Mouse (Mus musculus) ES-CJ7 (cell line): Measurements from ENCODE around the gene Acta1.

Source experiments
- DNase-seq: peaks from one replicate; pipeline ENCODE4 v3.0.0; 2011; ENCODE audit warnings: low read depth, low spot score

The Acta1 gene

DNA sequence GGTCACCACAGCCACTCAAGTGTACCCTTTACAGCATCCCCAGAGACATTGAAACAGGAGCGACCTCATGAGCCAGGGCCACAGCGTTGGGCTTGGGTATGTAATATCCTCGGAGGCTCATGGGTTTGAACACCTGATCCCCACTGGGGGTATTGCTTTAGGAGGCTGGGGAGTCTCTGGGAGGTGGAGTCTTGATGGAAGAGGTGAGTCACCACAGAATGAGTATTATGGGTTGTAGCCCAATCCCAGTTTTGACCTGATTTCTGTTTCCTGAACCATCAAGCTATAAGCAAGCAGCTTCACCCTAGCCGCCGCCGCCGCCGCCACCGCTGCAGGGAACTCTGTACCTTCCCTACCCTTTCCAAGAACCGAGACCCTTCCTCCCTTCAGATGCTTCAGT is 48.6 kb downstream of the Acta1 start:
- no peak for DNase-seq

DNA sequence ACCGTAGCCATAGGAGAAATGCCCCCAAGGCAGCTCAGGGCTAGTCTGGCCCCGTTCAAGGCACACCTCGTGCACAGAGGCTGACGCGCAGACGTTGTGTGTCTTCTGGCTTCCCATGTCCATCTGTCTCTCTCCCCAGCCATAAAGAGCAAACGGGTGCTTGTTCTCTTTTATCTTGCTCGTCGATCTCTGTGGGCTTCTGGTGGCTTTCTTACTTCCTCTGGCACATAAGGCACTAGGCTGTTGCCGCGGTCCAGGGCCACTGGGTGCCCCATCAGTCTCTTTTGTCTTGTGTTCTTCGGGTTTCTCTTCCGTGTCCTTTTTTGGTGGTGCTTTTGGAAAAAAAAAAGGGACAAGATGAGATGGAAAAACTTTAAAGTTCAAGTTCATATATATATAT is 49.4 kb downstream of the Acta1 start:
- no peak for DNase-seq

DNA sequence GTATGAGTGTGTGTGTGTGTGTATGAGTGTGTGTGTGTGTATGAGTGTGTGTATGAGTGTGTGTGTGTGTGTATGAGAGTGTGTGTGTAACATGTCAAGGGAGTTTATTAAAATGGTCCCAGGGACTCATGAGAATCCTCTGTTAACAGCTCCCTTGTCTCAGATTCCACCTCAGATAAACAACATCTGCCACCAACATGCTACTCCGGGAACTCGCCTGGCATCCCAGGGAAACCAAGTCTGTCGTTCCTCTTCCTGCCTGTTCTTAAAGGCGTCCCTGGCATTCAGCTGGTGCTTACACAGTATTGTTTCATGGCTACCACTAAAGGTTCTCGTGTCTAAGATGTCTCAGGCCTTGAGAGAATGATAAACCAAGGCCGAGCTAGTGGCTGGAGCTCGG is 50.2 kb downstream of the Acta1 start:
- DNase-seq, result no peak

DNA sequence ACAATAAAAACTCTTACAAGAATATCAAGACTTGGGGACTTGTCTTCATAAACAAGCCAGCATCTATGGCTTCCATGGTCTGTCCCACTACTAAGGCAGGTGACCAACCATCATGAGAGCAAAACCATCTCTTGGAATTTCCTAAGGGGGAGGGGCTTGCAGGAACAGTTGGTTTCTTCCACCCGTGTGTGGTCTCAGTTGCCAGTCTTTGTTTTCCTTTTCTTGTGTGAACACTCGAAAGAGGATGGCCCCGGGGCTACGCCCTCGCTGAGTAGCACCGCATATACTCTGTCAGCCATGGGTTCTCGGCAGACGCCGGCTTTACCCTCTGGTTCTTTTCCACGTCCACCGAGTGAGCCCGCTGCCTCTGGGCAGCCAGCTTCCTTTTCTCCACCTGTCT is 52.5 kb downstream of the Acta1 start:
- DNase-seq, result peak; percentile 68
